Mouse (Mus musculus): ENCODE measurements around the gene Cbfb.

- TF ChIP-seq CTCF (IDR thresholded peaks at IDR 0.05; ENCODE audit: low read depth, low read length) = no peak
- TF ChIP-seq GATA1 (IDR thresholded peaks at IDR 0.05; ENCODE audit: borderline replicate concordance, low read length) = no peak
- TF ChIP-seq POLR2AphosphoS5 (IDR thresholded peaks at IDR 0.05; ENCODE audit: insufficient replicate concordance, low read depth, low read length) = no peak
- no peak for TF ChIP-seq TAL1 (conservative IDR thresholded peaks at IDR 0.05; ENCODE audit: low read depth, low read length)
- no peak for TF ChIP-seq GATA2 (IDR thresholded peaks at IDR 0.05; ENCODE audit: borderline replicate concordance, low read depth, low read length)
Measured at GRCm38 (mm10) chr8:105261326-105261980, 91.0 kb downstream of the Cbfb start.
